Mouse (Mus musculus): ENCODE measurements at regions not wholly inside any gene's neighbourhood (a gene's known extent, or its start where the extent isn't known, plus 50 kb on each side); places are given as distances from the start of the nearest gene placed in this dataset.

GRCm38 (mm10) chr19:15230129-15230927, 632.5 kb upstream of the Tle4 start:
- intact Hi-C loops (cut with DNase I): no loop called here
- 70% methylated on average over 2 of the region's 2 CpGs for WGBS

GRCm38 (mm10) chr19:15217387-15217786, 619.5 kb upstream of the Tle4 start:
- Histone ChIP-seq H3K27me3 (ENCODE audit: control insufficient read depth, insufficient read depth, low read length) (no peaks in the 10 kb centered on the region), H3K9ac (ENCODE audit: low read depth, low read length) (no peak overlapping the region), H3K4me3 (no peak overlapping the region), H3K79me2 (replicated peaks; ENCODE audit: control insufficient read depth, insufficient read depth, low read length) (no peaks in the 10 kb centered on the region), H3K27ac (no peak overlapping the region), H3K36me3 (ENCODE audit: control insufficient read depth, insufficient read depth, low read length) (no peaks in the 10 kb centered on the region), H3K4me1 (ENCODE audit: control insufficient read depth, insufficient read depth, low read length) (no peaks in the 10 kb centered on the region)
- no peak for DNase-seq
- intact Hi-C loops (cut with DNase I): no loop called here
- 67% methylated on average over 3 of the region's 3 CpGs for WGBS
- TF ChIP-seq POLR2A (IDR thresholded peaks at IDR 0.05; ENCODE audit: insufficient read depth, low read depth, low read length) (no peak), EP300 (IDR thresholded peaks at IDR 0.05; ENCODE audit: insufficient read depth, low read depth, low read length) (no peak), CTCF (IDR thresholded peaks at IDR 0.05) (no peak)

More at GRCm38 (mm10) chr19:15230129-15230927, 632.5 kb upstream of the Tle4 start:
- TF ChIP-seq CTCF (IDR thresholded peaks at IDR 0.05) (no peak), POLR2A (IDR thresholded peaks at IDR 0.05; ENCODE audit: insufficient read depth, low read depth, low read length) (no peak), EP300 (IDR thresholded peaks at IDR 0.05; ENCODE audit: insufficient read depth, low read depth, low read length) (no peak)
- no peaks in the 10 kb centered on the region for H3K36me3 ChIP-seq (ENCODE audit: control insufficient read depth, insufficient read depth, low read length)
- H3K9ac ChIP-seq (ENCODE audit: low read depth, low read length): no peak overlapping the region
- H3K27ac ChIP-seq: no peak overlapping the region
- no peaks in the 10 kb centered on the region for H3K79me2 ChIP-seq (replicated peaks; ENCODE audit: control insufficient read depth, insufficient read depth, low read length)
- H3K4me3 ChIP-seq: no peak overlapping the region
- H3K27me3 ChIP-seq (ENCODE audit: control insufficient read depth, insufficient read depth, low read length): no peaks in the 10 kb centered on the region
- DNase-seq: no peak
- H3K4me1 ChIP-seq (ENCODE audit: control insufficient read depth, insufficient read depth, low read length): no peaks in the 10 kb centered on the region

- DNase-seq: no peak
- 54% methylated on average over 3 of the region's 3 CpGs for WGBS
- Histone ChIP-seq H3K27me3 (ENCODE audit: control insufficient read depth, insufficient read depth, low read length) (no peaks in the 10 kb centered on the region), H3K4me3 (no peak overlapping the region), H3K36me3 (ENCODE audit: control insufficient read depth, insufficient read depth, low read length) (no peaks in the 10 kb centered on the region), H3K79me2 (replicated peaks; ENCODE audit: control insufficient read depth, insufficient read depth, low read length) (no peaks in the 10 kb centered on the region), H3K9ac (ENCODE audit: low read depth, low read length) (no peak overlapping the region), H3K4me1 (ENCODE audit: control insufficient read depth, insufficient read depth, low read length) (no peaks in the 10 kb centered on the region), H3K27ac (no peak overlapping the region)
- TF ChIP-seq EP300 (IDR thresholded peaks at IDR 0.05; ENCODE audit: insufficient read depth, low read depth, low read length) (no peak), POLR2A (IDR thresholded peaks at IDR 0.05; ENCODE audit: insufficient read depth, low read depth, low read length) (no peak), CTCF (IDR thresholded peaks at IDR 0.05) (no peak)
- intact Hi-C loops (cut with DNase I): no loop called here
Observed at GRCm38 (mm10) chr19:15214651-15215050, 616.8 kb upstream of the Tle4 start.

- intact Hi-C loops (cut with DNase I): no loop called here
- H3K27me3 ChIP-seq (ENCODE audit: control insufficient read depth, insufficient read depth, low read length): no peaks in the 10 kb centered on the region
- DNase-seq: no peak
- TF ChIP-seq CTCF (IDR thresholded peaks at IDR 0.05): no peak
- TF ChIP-seq EP300 (IDR thresholded peaks at IDR 0.05; ENCODE audit: insufficient read depth, low read depth, low read length): no peak
- no peak for TF ChIP-seq POLR2A (IDR thresholded peaks at IDR 0.05; ENCODE audit: insufficient read depth, low read depth, low read length)
- WGBS: 78% methylated on average over 5 of the region's 5 CpGs
- H3K4me1 ChIP-seq (ENCODE audit: control insufficient read depth, insufficient read depth, low read length): no peaks in the 10 kb centered on the region
- H3K79me2 ChIP-seq (replicated peaks; ENCODE audit: control insufficient read depth, insufficient read depth, low read length): no peaks in the 10 kb centered on the region
- H3K27ac ChIP-seq: no peak overlapping the region
- H3K36me3 ChIP-seq (ENCODE audit: control insufficient read depth, insufficient read depth, low read length): no peaks in the 10 kb centered on the region
- H3K4me3 ChIP-seq: no peak overlapping the region
- H3K9ac ChIP-seq (ENCODE audit: low read depth, low read length): no peak overlapping the region
Observed at GRCm38 (mm10) chr19:15212881-15213280, 615.0 kb upstream of the Tle4 start.

- TF ChIP-seq POLR2A (IDR thresholded peaks at IDR 0.05; ENCODE audit: insufficient read depth, low read depth, low read length): no peak
- TF ChIP-seq CTCF (IDR thresholded peaks at IDR 0.05): no peak
- TF ChIP-seq EP300 (IDR thresholded peaks at IDR 0.05; ENCODE audit: insufficient read depth, low read depth, low read length): no peak
Observed at GRCm38 (mm10) chr19:15203039-15203438, 605.2 kb upstream of the Tle4 start.

GRCm38 (mm10) chr19:15201262-15201661, 603.4 kb upstream of the Tle4 start:
- peak in 1 of 2 experiments; percentile 3 for DNase-seq
- 26% methylated on average over 3 of the region's 3 CpGs for WGBS
- H3K4me1 ChIP-seq (ENCODE audit: control insufficient read depth, insufficient read depth, low read length): no peaks in the 10 kb centered on the region
- no peaks in the 10 kb centered on the region for H3K27me3 ChIP-seq (ENCODE audit: control insufficient read depth, insufficient read depth, low read length)
- H3K9ac ChIP-seq (ENCODE audit: low read depth, low read length): no peak overlapping the region
- TF ChIP-seq EP300 (IDR thresholded peaks at IDR 0.05; ENCODE audit: insufficient read depth, low read depth, low read length): no peak
- no peak for TF ChIP-seq CTCF (IDR thresholded peaks at IDR 0.05)
- TF ChIP-seq POLR2A (IDR thresholded peaks at IDR 0.05; ENCODE audit: insufficient read depth, low read depth, low read length): no peak
- no peak overlapping the region for H3K4me3 ChIP-seq
- H3K27ac ChIP-seq: no peak overlapping the region
- no peaks in the 10 kb centered on the region for H3K36me3 ChIP-seq (ENCODE audit: control insufficient read depth, insufficient read depth, low read length)
- intact Hi-C loops (cut with DNase I): no loop called here
- H3K79me2 ChIP-seq (replicated peaks; ENCODE audit: control insufficient read depth, insufficient read depth, low read length): no peaks in the 10 kb centered on the region

More at GRCm38 (mm10) chr19:15203039-15203438, 605.2 kb upstream of the Tle4 start:
- Histone ChIP-seq H3K4me1 (ENCODE audit: control insufficient read depth, insufficient read depth, low read length) (no peaks in the 10 kb centered on the region), H3K27me3 (ENCODE audit: control insufficient read depth, insufficient read depth, low read length) (no peaks in the 10 kb centered on the region), H3K4me3 (no peak overlapping the region), H3K79me2 (replicated peaks; ENCODE audit: control insufficient read depth, insufficient read depth, low read length) (no peaks in the 10 kb centered on the region), H3K27ac (no peak overlapping the region), H3K9ac (ENCODE audit: low read depth, low read length) (no peak overlapping the region), H3K36me3 (ENCODE audit: control insufficient read depth, insufficient read depth, low read length) (no peaks in the 10 kb centered on the region)
- intact Hi-C loops (cut with DNase I): no loop called here
- WGBS: 82% methylated on average over 1 of the region's 1 CpGs
- DNase-seq: no peak
